Mouse (Mus musculus) granulocyte monocyte progenitor cell, adult 5-6 weeks (primary cell): ENCODE results near the gene Tmem8b. TPM values are rescaled to one million over a fixed set of nuclear protein-coding genes. Genes with fewer than 3 reads are reported as not detected.
A peak's percentile ranks its signal among the peaks of the same experiment; 100 is the strongest.

Source experiments
- ATAC-seq: replicated peaks from 2 replicates; pipeline ENCODE4 v1.8.0; 2016; ENCODE audit warnings: mild to moderate bottlenecking, moderate TSS enrichment, inconsistent platforms; ENCODE audit not compliant: poor library complexity, severe bottlenecking
- total RNA-seq, 2 experiments: library from RNA; stranded (forward) in 1 of 2; stranded (reverse) in 1 of 2; fragments of 200-712, 200-1000 nt in 1 of 2; fragments of >200 nt in 1 of 2; fragmentation: Nextera tagmentation in 1 of 2; gene quantifications; 2 replicates each; pipeline ENCODE4 v1.2.3; 2014 to 2017

Tmem8b gene
- total RNA-seq, 2 experiments from 2014 or later, result 0.46 to 1.9 TPM

- no peak for ATAC-seq
Observed at GRCm38 (mm10) chr4:43655656-43656338, 13.0 kb upstream of the Tmem8b start.

GRCm38 (mm10) chr4:43656339-43657109, 12.2 kb upstream of the Tmem8b start, which contains the start of gene Hint2:
Hint2 (minus strand) TSS chr4:43656466.
- ATAC-seq, result peak; percentile 92

GRCm38 (mm10) chr4:43657146-43657545, 11.6 kb upstream of the Tmem8b start:
- no peak for ATAC-seq

GRCm38 (mm10) chr4:43666412-43666811, 2.4 kb upstream of the Tmem8b start:
- peak; percentile 53 for ATAC-seq

GRCm38 (mm10) chr4:43669428-43669794, 640 bp downstream of the Tmem8b start:
- ATAC-seq, result peak; percentile 47

- ATAC-seq, result peak; percentile 50
Observed at GRCm38 (mm10) chr4:43672070-43672469, 3.3 kb downstream of the Tmem8b start.

GRCm38 (mm10) chr4:43673703-43674102, 4.9 kb downstream of the Tmem8b start:
- no peak for ATAC-seq

GRCm38 (mm10) chr4:43674974-43675373, 6.2 kb downstream of the Tmem8b start:
- no peak for ATAC-seq

GRCm38 (mm10) chr4:43675608-43676007, 6.8 kb downstream of the Tmem8b start:
- ATAC-seq, result no peak

- no peak for ATAC-seq
Observed at GRCm38 (mm10) chr4:43678541-43678940, 9.8 kb downstream of the Tmem8b start.

GRCm38 (mm10) chr4:43679416-43680043, 10.8 kb downstream of the Tmem8b start:
- no peak for ATAC-seq

GRCm38 (mm10) chr4:43690021-43690420, 21.2 kb downstream of the Tmem8b start:
- no peak for ATAC-seq

GRCm38 (mm10) chr4:43691026-43691425, 22.3 kb downstream of the Tmem8b start:
- ATAC-seq, result no peak

GRCm38 (mm10) chr4:43693806-43694241, 25.1 kb downstream of the Tmem8b start:
- ATAC-seq, result peak; percentile 88

GRCm38 (mm10) chr4:43694439-43695248, 25.9 kb downstream of the Tmem8b start:
- peak; percentile 28 for ATAC-seq

- no peak for ATAC-seq
Observed at GRCm38 (mm10) chr4:43695249-43695671, 26.5 kb downstream of the Tmem8b start.

- no peak for ATAC-seq
Observed at GRCm38 (mm10) chr4:43696561-43696960, 27.8 kb downstream of the Tmem8b start.

GRCm38 (mm10) chr4:43700707-43701106, 31.9 kb downstream of the Tmem8b start, which contains the start of gene Olfr70:
Olfr70 (minus strand) TSS chr4:43700807.
- no peak for ATAC-seq

- ATAC-seq, result no peak
Observed at GRCm38 (mm10) chr4:43703439-43703838, 34.7 kb downstream of the Tmem8b start.

- ATAC-seq, result no peak
Observed at GRCm38 (mm10) chr4:43703851-43704250, 35.1 kb downstream of the Tmem8b start.
